Mouse (Mus musculus): ENCODE measurements at regions not wholly inside any gene's neighbourhood (a gene's known extent, or its start where the extent isn't known, plus 50 kb on each side); places are given as distances from the start of the nearest gene placed in this dataset.

GRCm38 (mm10) chr13:31196546-31196945, 222.5 kb downstream of the Gm5447 start:
- ATAC-seq (ENCODE audit: insufficient read depth, low FRiP score): no peak
- H3K27ac ChIP-seq (ENCODE audit: low read length): no peak overlapping the region
- 49% methylated on average over 2 of the region's 2 CpGs for WGBS
- no peaks in the 10 kb centered on the region for H3K36me3 ChIP-seq (ENCODE audit: control insufficient read depth, insufficient read depth, low read length)
- H3K4me3 ChIP-seq (replicated peaks; ENCODE audit: low read length): no peak overlapping the region
- no peaks in the 10 kb centered on the region for H3K9me3 ChIP-seq (replicated peaks; ENCODE audit: control insufficient read depth, low read length)
- H3K4me2 ChIP-seq (ENCODE audit: low read depth, low read length): no peak overlapping the region
- H3K9ac ChIP-seq (ENCODE audit: low read length): no peak overlapping the region
- no peaks in the 10 kb centered on the region for H3K27me3 ChIP-seq (ENCODE audit: control insufficient read depth, insufficient read depth, low read length)
- no peaks in the 10 kb centered on the region for H3K4me1 ChIP-seq (ENCODE audit: control insufficient read depth, insufficient read depth, low read length)

GRCm38 (mm10) chr13:31197593-31197992, 223.6 kb downstream of the Gm5447 start:
- no peak overlapping the region for H3K4me3 ChIP-seq (replicated peaks; ENCODE audit: low read length)
- no peak overlapping the region for H3K9ac ChIP-seq (ENCODE audit: low read length)
- H3K27ac ChIP-seq (ENCODE audit: low read length): no peak overlapping the region
- no peaks in the 10 kb centered on the region for H3K27me3 ChIP-seq (ENCODE audit: control insufficient read depth, insufficient read depth, low read length)
- H3K4me1 ChIP-seq (ENCODE audit: control insufficient read depth, insufficient read depth, low read length): no peaks in the 10 kb centered on the region
- no peaks in the 10 kb centered on the region for H3K36me3 ChIP-seq (ENCODE audit: control insufficient read depth, insufficient read depth, low read length)
- H3K4me2 ChIP-seq (ENCODE audit: low read depth, low read length): no peak overlapping the region
- no peak for ATAC-seq (ENCODE audit: insufficient read depth, low FRiP score)
- 51% methylated on average over 2 of the region's 2 CpGs for WGBS
- H3K9me3 ChIP-seq (replicated peaks; ENCODE audit: control insufficient read depth, low read length): no peaks in the 10 kb centered on the region

GRCm38 (mm10) chr13:31199384-31199783, 225.4 kb downstream of the Gm5447 start:
- no peak overlapping the region for H3K27ac ChIP-seq (ENCODE audit: low read length)
- no peaks in the 10 kb centered on the region for H3K36me3 ChIP-seq (ENCODE audit: control insufficient read depth, insufficient read depth, low read length)
- 94% methylated on average over 1 of the region's 1 CpGs for WGBS
- ATAC-seq (ENCODE audit: insufficient read depth, low FRiP score): no peak
- no peak overlapping the region for H3K9ac ChIP-seq (ENCODE audit: low read length)
- no peak overlapping the region for H3K4me3 ChIP-seq (replicated peaks; ENCODE audit: low read length)
- H3K4me2 ChIP-seq (ENCODE audit: low read depth, low read length): no peak overlapping the region
- no peaks in the 10 kb centered on the region for H3K9me3 ChIP-seq (replicated peaks; ENCODE audit: control insufficient read depth, low read length)
- H3K4me1 ChIP-seq (ENCODE audit: control insufficient read depth, insufficient read depth, low read length): no peaks in the 10 kb centered on the region
- no peaks in the 10 kb centered on the region for H3K27me3 ChIP-seq (ENCODE audit: control insufficient read depth, insufficient read depth, low read length)

DNA sequence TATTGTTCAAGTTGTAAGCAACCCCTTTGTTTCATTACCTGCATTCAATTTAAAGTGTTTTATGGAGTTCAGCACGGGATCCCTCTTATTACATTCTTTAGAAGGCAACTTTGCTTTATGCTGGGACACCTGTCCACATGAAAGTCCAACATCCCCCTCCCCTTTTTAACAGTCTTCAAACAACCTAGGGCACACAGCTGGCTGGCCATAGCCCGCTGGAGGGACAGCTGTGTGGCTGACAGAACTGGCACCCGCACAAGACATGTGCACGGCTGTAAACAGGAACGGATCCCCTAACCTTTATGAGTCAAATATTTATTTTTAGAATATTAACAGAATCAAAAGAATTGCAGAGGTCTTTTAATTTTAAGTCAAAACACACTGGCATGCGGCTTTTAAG, 230.1 kb downstream of the Gm5447 start:
- Histone ChIP-seq H3K4me2 (ENCODE audit: low read depth, low read length) (no peak overlapping the region), H3K4me1 (ENCODE audit: control insufficient read depth, insufficient read depth, low read length) (no peaks in the 10 kb centered on the region), H3K27ac (ENCODE audit: low read length) (no peak overlapping the region), H3K9ac (ENCODE audit: low read length) (no peak overlapping the region), H3K27me3 (ENCODE audit: control insufficient read depth, insufficient read depth, low read length) (no peaks in the 10 kb centered on the region), H3K9me3 (replicated peaks; ENCODE audit: control insufficient read depth, low read length) (no peaks in the 10 kb centered on the region), H3K36me3 (ENCODE audit: control insufficient read depth, insufficient read depth, low read length) (no peaks in the 10 kb centered on the region), H3K4me3 (replicated peaks; ENCODE audit: low read length) (no peak overlapping the region)
- 49% methylated on average over 6 of the region's 6 CpGs for WGBS
- ATAC-seq (ENCODE audit: insufficient read depth, low FRiP score): no peak

DNA sequence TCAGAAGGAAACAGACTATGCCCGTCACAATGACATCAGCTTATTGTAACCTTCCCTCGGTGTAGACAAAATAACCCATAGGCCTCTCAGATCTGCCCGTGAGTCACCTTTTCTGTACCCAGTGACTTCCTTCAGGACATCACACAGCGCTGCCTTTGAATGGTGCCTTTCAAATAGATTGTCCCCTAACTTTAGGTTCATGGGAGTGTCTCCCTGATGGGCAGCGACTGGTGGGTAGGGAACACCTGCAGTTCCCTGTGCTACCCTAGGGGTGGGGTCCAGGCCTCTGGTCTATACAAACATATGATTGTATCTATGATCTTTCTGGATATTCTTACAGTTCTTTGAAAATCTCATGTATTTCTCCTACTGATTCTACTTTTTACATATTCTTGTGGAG, 232.4 kb downstream of the Gm5447 start:
- Histone ChIP-seq H3K4me2 (ENCODE audit: low read depth, low read length) (no peak overlapping the region), H3K4me3 (replicated peaks; ENCODE audit: low read length) (no peak overlapping the region), H3K9me3 (replicated peaks; ENCODE audit: control insufficient read depth, low read length) (no peaks in the 10 kb centered on the region), H3K4me1 (ENCODE audit: control insufficient read depth, insufficient read depth, low read length) (no peaks in the 10 kb centered on the region), H3K27me3 (ENCODE audit: control insufficient read depth, insufficient read depth, low read length) (no peaks in the 10 kb centered on the region), H3K9ac (ENCODE audit: low read length) (no peak overlapping the region), H3K27ac (ENCODE audit: low read length) (no peak overlapping the region), H3K36me3 (ENCODE audit: control insufficient read depth, insufficient read depth, low read length) (no peaks in the 10 kb centered on the region)
- WGBS: 57% methylated on average over 5 of the region's 5 CpGs
- no peak for ATAC-seq (ENCODE audit: insufficient read depth, low FRiP score)

DNA sequence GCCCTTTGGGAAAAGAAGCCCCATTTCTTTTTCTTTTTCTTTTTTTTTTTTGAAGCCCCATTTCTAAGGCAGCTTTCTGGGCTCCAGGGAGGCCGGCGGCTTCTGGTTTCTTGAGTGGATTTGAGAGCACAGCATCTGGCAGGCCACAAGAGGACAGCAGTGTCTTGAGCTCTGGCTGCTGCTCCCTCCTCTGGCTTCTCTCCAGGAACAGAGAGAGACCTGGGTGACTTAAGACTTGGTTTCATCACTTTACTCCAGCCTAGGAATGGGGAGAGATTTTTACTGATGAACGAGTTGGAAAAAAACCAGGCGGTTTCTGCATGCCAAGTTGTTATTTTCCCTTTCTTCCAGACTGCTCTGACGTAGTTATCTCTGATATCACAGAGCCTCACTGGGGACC, 233.7 kb downstream of the Gm5447 start:
- no peaks in the 10 kb centered on the region for H3K4me1 ChIP-seq (ENCODE audit: control insufficient read depth, insufficient read depth, low read length)
- 0 out of 2 replicates have a peak, but pooled peaks have one; percentile 58 for ATAC-seq (ENCODE audit: insufficient read depth, low FRiP score)
- no peak overlapping the region for H3K4me2 ChIP-seq (ENCODE audit: low read depth, low read length)
- H3K9ac ChIP-seq (ENCODE audit: low read length): peak overlapping the region; percentile 8; the same call in 1 of the 2 replicates
- no peaks in the 10 kb centered on the region for H3K36me3 ChIP-seq (ENCODE audit: control insufficient read depth, insufficient read depth, low read length)
- H3K9me3 ChIP-seq (replicated peaks; ENCODE audit: control insufficient read depth, low read length): no peaks in the 10 kb centered on the region
- no peak overlapping the region for H3K27ac ChIP-seq (ENCODE audit: low read length)
- no peaks in the 10 kb centered on the region for H3K27me3 ChIP-seq (ENCODE audit: control insufficient read depth, insufficient read depth, low read length)
- WGBS: 25% methylated on average over 5 of the region's 5 CpGs
- no peak overlapping the region for H3K4me3 ChIP-seq (replicated peaks; ENCODE audit: low read length)

GRCm38 (mm10) chr13:31223016-31223415, 249.0 kb downstream of the Gm5447 start:
- WGBS: 80% methylated on average over 2 of the region's 2 CpGs
- no peak for ATAC-seq (ENCODE audit: insufficient read depth, low FRiP score)

DNA sequence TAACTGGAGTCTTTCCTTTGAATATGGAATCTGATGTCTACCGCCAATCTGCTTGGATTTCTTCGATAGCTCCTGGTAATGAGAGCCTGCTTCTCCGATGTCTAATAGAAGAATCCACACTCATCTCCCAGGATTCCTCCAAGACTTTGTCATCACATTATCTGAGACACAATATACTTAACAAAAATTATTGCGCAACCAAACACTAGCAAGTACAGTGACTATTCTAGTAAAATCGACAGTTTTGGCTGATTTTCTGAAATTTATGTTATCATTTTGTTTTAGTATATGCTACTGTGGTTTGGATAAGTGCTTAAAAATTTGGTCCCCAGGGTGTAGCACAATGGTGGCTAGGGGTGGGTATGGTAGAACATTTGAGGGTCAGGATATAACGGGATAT, 266.5 kb downstream of the Gm5447 start:
- Histone ChIP-seq H3K4me2 (ENCODE audit: low read depth, low read length) (no peak overlapping the region), H3K9me3 (replicated peaks; ENCODE audit: control insufficient read depth, low read length) (no peaks in the 10 kb centered on the region), H3K27me3 (ENCODE audit: control insufficient read depth, insufficient read depth, low read length) (no peaks in the 10 kb centered on the region), H3K9ac (ENCODE audit: low read length) (no peak overlapping the region), H3K27ac (ENCODE audit: low read length) (no peak overlapping the region), H3K4me1 (ENCODE audit: control insufficient read depth, insufficient read depth, low read length) (no peaks in the 10 kb centered on the region), H3K36me3 (ENCODE audit: control insufficient read depth, insufficient read depth, low read length) (no peaks in the 10 kb centered on the region), H3K4me3 (replicated peaks; ENCODE audit: low read length) (no peak overlapping the region)
- ATAC-seq (ENCODE audit: insufficient read depth, low FRiP score): no peak
- WGBS: 96% methylated on average over 6 of the region's 6 CpGs

More at GRCm38 (mm10) chr13:31223016-31223415, 249.0 kb downstream of the Gm5447 start:
- no peak overlapping the region for H3K4me3 ChIP-seq (replicated peaks; ENCODE audit: low read length)
- H3K4me1 ChIP-seq (ENCODE audit: control insufficient read depth, insufficient read depth, low read length): no peaks in the 10 kb centered on the region
- H3K4me2 ChIP-seq (ENCODE audit: low read depth, low read length): no peak overlapping the region
- H3K9ac ChIP-seq (ENCODE audit: low read length): no peak overlapping the region
- H3K36me3 ChIP-seq (ENCODE audit: control insufficient read depth, insufficient read depth, low read length): no peaks in the 10 kb centered on the region
- H3K27me3 ChIP-seq (ENCODE audit: control insufficient read depth, insufficient read depth, low read length): no peaks in the 10 kb centered on the region
- H3K27ac ChIP-seq (ENCODE audit: low read length): no peak overlapping the region
- no peaks in the 10 kb centered on the region for H3K9me3 ChIP-seq (replicated peaks; ENCODE audit: control insufficient read depth, low read length)

GRCm38 (mm10) chr13:31248996-31249395, 275.0 kb downstream of the Gm5447 start:
- H3K27ac ChIP-seq (ENCODE audit: low read length): no peak overlapping the region
- no peaks in the 10 kb centered on the region for H3K4me1 ChIP-seq (ENCODE audit: control insufficient read depth, insufficient read depth, low read length)
- no peak for ATAC-seq (ENCODE audit: insufficient read depth, low FRiP score)
- WGBS: 77% methylated on average over 3 of the region's 3 CpGs
- no peak overlapping the region for H3K4me3 ChIP-seq (replicated peaks; ENCODE audit: low read length)
- H3K9me3 ChIP-seq (replicated peaks; ENCODE audit: control insufficient read depth, low read length): no peaks in the 10 kb centered on the region
- H3K9ac ChIP-seq (ENCODE audit: low read length): no peak overlapping the region
- H3K4me2 ChIP-seq (ENCODE audit: low read depth, low read length): no peak overlapping the region
- H3K36me3 ChIP-seq (ENCODE audit: control insufficient read depth, insufficient read depth, low read length): no peaks in the 10 kb centered on the region
- no peaks in the 10 kb centered on the region for H3K27me3 ChIP-seq (ENCODE audit: control insufficient read depth, insufficient read depth, low read length)

- Histone ChIP-seq H3K27me3 (ENCODE audit: control insufficient read depth, insufficient read depth, low read length) (no peaks in the 10 kb centered on the region), H3K9me3 (replicated peaks; ENCODE audit: control insufficient read depth, low read length) (no peaks in the 10 kb centered on the region), H3K27ac (ENCODE audit: low read length) (no peak overlapping the region), H3K4me3 (replicated peaks; ENCODE audit: low read length) (no peak overlapping the region), H3K4me2 (ENCODE audit: low read depth, low read length) (no peak overlapping the region), H3K9ac (ENCODE audit: low read length) (no peak overlapping the region), H3K4me1 (ENCODE audit: control insufficient read depth, insufficient read depth, low read length) (no peaks in the 10 kb centered on the region), H3K36me3 (ENCODE audit: control insufficient read depth, insufficient read depth, low read length) (no peaks in the 10 kb centered on the region)
- WGBS: 39% methylated on average over 5 of the region's 5 CpGs
- ATAC-seq (ENCODE audit: insufficient read depth, low FRiP score): no peak
Observed at GRCm38 (mm10) chr13:31249525-31249924, 275.5 kb downstream of the Gm5447 start.

Measured in stomach, embryonic 16.5 days (tissue).